Mouse (Mus musculus) T-cell, adult 2 months (primary cell): ENCODE measurements at regions not wholly inside any gene's neighbourhood (a gene's known extent, or its start where the extent isn't known, plus 50 kb on each side); places are given as distances from the start of the nearest gene placed in this dataset.

Experiments
- DNase-seq: peaks from one replicate; pipeline ENCODE4 v3.0.0; 2022; ENCODE audit warnings: low spot score

DNA sequence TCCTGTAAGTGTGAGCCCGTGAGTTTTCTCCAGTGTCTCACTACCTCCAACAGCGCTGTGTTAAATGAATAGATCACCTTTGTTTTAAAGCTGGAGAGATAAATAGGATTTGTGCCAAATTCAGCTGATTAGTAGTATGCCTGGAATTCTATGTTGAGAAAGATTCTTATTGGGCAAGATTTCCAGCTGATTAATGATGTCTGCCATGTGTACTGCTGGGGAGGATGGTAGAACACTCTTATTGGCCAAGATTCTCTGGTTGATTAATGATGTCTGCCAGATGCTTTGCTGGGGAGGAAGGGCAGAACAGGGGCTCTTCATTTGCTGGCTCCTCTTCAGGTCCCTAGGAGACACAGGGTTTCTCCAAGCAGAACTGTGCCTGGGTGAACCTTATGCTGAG, 158.9 kb upstream of the Bmper start:
- no peak for DNase-seq

DNA sequence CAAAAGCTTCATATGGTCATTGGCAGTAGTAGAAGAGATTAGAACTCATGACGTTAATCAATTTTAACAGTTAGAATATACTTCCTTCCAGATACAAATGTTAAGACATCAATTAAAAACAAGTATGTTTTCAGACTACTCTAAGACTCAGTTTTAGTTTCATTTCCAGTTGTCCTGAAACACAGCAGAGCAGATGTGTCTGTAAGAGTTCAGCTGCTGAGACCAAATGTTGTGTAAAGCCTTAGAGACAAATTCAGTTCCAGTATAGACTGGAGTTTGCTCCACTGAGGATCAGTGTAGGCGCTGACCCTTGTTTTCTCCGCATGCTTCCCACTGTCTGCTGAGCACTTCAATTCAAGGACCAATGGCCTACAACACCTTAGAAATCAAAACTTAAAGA, 158.1 kb upstream of the Bmper start:
- DNase-seq: no peak

DNA sequence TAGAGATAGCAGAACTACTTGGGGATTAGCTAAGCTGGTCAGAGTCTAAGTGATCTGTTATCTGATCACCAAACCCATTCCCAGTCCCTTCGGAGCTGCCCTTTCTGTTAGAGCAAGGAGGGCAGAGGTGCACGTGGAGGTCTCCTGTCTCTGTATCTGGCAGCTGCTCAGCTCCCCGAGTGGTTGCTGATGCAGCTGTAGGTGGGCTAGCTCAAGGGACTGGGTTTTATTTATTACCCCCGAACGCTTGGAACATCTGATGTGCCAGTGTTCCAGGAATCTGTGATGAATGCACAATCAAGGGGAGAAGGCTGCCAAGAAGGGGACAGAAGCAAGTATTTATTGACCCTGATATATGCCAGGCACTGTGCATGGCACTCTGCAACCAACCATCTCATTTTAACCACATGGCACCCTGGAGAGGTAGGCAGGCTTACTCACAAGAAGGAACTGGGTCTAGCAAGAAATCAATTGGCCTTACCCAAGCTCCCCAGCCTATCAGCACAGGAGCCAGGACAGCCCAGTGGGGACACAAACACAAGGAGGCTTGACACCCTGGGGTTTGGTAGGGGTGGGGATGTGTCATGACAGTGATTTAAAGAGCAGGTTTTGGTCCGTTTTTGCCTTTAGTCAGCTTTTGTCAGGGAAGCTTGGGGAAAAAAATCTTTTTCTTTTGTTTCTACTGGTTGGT, 154.6 kb upstream of the Bmper start:
- DNase-seq: no peak

DNA sequence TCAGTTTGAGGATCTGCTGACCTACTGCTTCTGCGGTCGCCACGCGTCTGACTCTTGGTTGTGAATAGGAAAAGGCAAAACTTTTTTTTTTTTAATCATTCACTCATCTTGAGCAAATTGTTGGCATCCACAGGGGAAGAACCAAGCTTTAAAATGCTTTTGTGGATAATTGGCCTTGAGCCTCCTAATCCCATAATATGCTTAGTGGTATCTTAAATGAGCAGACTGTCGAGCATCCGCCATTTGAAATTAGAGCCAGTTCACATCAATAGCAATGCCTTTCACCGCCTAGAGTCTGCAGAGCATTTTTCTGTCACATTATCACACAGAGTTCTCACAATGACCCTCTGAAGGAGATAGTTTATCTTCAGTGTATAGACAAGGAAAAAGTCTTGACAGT, 153.7 kb upstream of the Bmper start:
- no peak for DNase-seq

DNA sequence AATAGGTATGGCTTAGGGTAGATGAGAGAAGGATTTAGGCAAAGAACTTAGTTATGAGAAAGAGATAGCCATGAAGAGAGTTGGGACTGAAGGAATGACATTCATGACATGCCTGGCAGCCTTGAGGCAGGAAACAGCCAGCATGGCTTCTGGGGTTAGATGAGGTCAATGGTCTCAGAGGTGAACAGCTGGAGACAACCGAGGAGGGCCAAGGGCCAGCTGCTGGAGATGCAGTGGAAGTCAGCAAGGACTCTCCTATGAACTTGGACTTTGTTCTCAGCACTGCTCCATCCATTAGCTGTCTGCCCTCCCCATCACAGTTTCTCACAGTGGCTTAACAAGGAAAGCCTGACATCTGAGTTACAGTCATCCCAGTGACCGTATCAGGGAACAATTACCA, 151.9 kb upstream of the Bmper start:
- DNase-seq: no peak

DNA sequence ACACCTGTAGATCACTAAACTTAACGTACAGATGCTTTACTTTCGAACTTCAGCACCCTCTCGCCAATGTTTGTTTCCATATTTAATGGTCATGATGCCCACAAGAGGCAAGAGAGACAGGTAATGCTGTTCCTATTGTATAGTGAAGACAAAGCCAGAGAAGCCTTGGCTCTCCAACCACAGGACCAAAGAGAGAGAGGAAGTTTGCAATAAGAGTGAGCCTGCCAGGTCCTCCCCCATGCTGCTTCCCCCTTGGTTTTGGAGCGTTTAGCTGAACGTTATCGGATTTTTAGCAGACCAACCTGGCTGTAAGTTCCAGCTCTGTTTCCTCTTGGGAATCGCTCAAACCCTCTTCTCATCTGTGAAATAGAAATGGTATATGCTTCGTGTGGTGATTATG, 150.1 kb upstream of the Bmper start:
- DNase-seq: no peak

DNA sequence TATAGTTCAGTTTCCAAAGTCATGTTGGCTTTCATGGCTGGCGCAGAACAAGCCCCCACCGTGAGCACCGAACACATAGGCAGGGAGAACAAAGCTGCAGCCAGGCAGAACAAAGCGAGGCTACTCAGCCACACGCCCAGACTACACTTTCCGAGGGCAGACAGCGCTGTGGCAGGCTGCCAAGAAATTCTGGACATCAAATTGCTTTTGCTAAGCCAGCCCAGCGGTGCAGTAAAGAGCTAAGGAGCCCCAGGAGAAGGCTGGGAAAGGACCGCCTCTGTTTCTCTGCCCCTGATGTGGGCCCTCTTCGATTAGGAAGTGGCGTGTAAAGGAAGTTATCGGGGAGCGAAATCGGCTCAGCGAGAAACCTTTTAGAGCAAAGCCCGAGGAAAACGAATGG, 139.3 kb upstream of the Bmper start:
- DNase-seq: no peak

DNA sequence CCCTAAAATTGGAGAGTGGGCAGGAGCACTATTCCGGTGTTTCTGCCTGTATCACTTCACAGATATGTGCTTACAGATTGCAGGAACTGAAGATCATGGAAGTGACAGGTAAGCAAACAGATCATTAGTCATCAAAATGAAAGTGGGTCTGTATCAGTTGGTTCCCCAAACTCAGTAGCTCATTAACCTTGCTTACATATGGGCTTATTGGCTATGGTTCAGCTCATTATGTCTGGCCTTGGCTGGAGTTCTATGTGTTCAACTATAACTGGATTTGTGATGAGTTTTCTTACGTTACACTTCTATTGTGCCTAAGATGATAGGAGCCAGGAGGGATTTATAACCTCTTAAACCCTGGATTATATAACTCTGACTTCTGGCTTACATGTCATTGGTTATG, 133.5 kb upstream of the Bmper start:
- DNase-seq: no peak

DNA sequence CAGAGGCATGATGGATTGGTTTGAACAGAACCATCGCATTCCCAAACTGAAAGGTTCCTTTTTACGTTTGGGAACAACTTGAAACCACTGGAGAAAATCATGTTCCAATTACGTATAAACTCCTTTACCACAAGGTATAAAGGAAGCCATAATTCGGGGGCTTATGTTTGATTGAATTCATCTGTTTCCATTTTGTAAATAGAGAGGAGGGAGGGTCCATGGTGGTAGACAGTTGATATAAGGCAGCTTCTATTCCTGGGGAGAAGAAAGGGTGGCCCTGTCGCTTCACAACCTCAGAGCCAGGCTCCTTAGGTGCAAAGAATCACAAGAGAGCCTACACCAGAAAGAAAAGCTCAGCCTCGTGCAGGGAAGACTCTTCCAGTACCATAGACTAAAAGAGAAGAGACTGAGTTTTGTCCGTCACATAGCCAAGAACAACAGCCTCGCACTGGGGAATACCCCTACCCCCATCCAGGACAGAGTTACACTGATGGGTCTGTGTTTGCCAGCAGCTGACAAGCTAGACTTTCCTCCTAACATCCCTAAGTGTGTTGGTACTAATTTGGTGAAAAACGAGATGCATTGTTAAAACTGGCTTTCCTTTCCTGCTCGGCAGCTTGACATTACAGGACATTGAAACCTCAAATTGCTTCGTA, 125.6 kb upstream of the Bmper start:
- DNase-seq: no peak

DNA sequence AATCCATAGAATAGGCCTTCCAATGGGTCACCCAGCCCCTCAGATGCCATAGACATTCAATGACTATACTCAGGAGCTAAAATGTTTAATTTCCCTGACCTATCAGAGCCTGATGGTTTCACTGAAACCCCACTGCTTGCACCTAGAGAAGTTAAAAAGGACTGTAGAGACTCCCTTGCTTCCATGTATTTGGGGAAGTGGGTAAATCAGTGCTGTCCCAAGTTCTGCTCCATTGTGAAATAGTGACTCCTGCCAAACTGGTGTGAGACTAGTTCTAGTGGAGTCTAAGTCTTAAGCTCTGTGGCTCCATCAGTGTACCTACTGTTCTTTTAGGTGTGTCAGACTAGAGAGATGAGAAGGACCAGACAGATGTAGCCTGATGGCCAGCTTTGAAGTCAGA, 121.3 kb upstream of the Bmper start:
- no peak for DNase-seq

DNA sequence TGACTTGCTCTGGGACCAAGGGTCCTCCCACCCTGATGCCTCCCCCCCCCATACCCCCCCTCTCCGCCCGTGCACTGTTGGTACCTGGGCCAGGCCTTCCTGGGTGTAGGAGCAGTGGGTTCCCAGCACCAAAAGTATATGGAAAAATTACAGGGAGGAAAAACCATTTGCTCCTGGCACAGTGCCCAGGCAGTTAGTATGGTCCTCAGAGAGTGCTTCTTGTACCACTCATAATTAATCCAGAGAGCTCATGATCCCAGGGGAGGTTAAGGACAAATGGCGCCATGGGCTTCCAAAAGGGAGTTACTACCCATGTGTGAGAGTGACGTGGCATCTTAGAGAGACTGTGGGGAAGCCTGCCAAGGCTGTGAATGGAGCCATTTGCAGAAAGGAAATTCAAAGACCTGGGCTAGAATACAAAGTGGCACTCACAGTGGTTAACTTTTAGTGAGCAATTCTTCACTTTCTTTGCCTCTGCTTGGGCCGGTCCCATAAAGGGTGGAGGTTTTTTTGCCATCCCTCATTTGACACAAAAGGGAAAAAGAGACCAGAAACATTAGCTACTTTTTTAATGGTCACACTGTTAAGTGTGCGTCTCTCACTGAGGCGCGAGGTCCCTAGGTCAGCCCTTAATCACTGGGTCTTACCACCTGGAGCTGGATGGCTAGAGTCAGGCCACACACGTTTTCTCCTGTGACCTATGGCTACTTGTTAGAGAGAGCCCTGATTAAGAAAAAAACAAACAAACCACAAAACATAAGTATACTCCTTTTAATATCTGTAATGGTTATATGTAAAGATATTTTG, 120.7 kb upstream of the Bmper start:
- no peak for DNase-seq

DNA sequence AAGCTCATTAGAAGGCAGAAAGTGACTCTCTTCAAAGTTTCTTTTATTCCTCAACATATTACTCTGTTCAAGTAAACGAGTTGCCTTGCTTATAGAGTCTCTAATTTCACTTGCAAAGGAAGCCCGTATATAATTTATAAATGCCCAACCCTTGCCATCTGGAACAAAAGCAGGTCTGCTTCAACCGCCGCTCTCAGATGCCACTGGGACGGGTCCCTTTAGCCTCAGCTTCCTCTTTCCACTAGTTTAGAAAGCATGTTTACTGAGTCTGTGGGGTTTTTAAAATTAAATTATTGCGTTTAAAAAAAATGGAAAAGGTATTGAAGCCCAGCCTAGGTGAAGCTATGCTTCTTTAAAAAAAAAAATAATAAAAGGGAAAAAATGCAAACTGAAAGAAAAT, 111.4 kb upstream of the Bmper start:
- no peak for DNase-seq

DNA sequence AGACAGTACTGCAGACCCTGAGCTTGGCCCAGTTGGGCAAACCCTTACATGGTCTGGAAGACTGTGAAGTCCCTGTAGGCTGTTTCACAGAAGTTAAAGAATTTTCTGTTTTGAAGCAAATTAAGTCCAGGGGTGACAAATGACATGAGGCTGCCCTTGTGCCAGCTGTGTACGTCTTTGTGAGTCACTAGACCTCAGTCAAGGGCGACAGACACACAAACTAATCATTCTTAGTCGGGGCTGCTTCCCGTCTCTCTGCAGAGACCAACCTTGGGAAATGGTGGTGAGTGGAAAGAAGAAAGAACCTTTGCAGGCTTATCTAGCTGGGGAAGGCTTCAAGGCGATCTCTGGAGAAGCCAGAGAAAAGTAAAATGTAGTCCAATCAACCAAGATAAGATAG, 107.8 kb upstream of the Bmper start:
- DNase-seq: no peak

DNA sequence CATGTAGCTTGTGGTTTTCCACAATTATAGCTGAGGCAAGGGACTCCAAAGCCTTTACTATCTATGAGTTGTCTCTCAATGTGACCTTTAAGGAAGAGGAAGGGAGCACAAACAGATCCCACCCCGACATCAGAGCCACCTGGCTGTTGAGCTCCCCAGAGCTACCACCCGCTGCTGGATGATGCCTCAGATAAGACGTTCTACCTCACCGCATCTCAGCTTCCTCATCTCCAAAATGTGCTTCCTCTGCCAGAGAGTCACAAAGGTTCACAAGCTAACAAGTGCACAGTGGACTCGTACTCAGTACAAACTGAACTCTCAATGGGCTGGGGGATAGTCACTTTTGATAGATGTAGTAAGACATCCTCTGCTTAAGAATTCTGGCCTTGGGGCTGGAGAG, 107.3 kb upstream of the Bmper start:
- DNase-seq: no peak

DNA sequence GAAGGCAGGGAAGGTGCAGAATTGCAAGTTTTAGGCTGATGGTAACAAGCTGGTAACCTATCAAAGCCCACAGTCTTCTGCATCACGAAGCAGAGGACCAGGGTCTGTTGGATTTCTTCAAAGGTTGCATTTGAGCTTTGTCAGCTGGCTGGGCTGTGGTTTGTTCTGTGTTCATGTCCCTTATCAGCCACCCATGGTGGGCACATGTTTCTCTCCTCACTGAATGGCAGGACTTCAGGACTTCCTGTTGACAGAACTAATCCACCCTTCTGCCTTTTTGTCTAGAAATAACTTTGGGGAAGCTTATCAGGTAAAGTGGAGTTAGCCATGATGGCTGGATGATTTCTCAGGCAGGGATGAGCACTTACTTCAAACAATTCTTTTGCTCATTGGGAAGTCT, 106.6 kb upstream of the Bmper start:
- DNase-seq: no peak

DNA sequence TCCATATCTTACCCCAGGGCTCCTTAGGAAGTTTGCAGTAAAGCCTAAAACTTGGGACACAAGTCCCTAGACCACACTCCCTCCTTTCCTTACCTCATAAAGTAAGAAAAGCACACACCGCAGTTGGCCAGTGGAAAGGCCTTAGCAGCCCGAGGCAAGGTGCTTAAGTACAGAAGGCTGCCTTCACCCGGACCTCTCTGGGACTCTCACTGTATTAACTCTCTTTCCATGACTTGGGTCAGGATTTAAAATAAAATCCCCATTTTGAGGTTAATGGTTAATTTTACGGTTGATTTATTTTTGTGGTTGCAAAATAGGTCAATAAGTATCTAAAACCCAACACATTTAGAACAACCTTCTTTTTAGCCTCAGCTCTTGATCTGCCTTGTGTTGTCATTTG, 103.1 kb upstream of the Bmper start:
- DNase-seq: no peak

DNA sequence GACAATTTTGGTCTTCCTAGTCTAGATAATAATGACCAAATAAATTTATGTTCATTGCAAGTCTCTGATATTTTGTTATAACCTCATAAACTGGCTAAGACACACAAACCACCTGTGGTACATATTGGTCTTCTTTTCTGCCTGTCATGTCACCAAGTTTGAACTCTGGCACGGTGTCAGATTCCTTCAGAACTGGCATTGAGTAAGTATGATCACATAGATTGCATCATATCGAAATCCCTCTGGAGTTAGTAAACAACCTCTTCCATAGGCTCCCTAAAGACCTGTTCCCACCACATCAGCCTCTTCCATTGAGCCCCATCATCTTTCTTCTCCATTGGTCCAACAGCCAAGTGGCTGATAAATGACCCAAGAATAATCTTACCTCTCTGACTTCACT, 102.1 kb upstream of the Bmper start:
- DNase-seq: no peak

DNA sequence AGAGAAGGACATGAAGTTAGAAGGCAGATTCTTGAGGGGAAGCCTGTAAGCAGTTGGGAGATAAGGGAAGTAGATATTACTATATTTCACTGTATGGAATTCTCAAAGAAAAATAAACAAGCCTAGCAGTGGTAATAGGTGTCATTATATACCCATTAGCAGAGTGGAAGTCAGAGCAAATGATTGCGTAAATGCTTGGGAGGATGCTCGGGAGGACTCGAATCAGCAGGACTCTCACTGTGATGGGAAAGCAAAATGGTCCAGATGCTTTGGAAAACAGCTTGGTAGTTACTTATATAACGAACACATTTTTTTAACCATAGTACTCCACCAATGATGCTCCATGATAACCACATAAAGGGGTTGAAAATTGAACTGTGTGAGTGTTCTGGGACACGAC, 100.4 kb upstream of the Bmper start:
- no peak for DNase-seq

DNA sequence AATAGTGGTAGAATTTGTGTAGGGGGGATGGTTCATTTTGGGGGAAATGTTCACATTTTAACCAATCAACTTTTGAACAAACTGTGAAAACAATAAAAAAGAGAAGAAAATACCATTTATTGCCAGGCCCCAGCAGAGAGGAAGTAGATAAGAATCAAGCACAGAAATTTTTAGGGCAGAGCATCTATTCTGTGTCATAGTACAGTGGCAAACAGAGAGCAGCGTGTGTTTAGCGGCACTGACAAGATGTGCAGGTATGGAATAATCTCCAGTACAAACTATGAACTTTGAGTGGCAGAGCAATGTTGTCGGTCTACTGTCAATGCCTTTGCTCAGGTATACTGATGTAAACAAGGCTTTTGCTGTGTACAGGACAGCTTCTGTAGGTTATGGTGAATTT, 99.4 kb upstream of the Bmper start:
- no peak for DNase-seq

DNA sequence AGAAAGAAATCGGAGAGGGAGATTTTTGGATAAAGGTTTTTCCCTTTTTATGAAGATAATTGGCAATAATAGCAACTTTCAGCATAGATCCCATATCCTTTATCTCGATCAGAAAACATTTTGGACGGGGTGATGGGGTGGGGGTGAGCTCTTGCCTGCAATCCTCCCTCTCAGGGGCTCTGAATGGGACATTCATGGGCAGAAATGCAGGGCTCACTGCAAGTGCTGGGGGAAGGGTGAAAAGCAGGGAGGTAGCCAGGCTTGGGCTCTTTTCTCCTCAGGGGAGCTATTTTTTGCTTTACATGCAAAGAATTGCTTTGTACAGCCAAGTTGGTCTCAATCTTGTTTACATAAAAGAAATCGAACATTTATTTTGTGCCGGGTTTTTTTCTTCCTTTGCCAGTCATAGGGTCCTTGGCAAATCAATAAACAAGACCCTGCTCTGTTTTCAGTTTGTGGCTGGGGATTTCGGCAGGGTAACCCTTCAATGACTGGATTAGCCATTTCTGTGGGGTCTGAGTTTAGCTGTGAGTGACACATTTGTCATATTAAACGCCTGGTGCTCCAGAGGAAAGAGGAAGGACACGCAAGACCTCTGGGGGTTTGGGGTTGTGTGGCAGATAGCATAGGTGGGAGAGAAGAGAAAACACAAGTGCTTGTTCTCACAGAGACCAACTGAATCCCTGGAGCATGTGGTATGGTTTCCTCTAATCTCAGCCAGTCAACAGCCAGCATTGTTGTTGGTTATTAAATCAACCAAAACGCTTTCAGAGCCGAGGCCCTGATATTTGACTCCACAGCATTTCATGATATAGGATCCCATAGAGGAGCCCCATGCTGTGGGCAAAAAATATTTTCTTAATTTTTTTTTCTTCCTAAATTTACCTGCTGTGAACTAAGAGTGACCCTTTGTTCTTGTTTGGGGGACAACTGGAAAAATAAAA, 96.8 kb upstream of the Bmper start:
- no peak for DNase-seq

DNA sequence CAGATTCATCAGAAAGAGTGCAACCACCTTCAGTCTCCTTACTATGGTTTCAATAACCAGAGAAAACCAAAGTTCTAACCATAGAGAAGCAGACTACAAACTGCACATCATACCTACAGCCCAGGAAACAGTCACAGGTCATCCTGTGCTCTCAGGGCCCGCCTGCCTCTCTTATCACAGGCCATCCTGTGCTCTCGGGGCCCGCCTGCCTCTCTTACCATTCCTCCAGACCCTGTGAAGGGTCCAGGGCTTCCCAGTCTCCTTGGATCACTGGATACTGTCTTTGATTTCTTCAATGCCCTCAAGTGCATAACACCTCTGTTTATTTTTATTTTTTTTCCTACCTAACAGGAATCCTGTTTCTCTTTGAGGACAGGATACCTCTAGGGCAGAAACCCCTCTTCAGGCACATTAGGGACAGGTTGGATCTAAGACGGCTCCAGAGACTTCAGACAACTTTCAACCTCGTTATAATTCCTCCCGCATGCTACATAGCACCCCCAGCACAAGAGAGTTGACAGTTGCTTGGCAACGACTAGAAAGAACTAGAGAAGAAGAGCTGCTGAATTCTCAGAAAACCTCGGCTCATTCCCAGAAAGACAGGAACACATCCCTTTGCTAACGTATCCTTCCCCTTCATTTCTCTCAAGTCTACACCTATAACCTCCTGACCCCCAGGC, 95.4 kb upstream of the Bmper start:
- no peak for DNase-seq

DNA sequence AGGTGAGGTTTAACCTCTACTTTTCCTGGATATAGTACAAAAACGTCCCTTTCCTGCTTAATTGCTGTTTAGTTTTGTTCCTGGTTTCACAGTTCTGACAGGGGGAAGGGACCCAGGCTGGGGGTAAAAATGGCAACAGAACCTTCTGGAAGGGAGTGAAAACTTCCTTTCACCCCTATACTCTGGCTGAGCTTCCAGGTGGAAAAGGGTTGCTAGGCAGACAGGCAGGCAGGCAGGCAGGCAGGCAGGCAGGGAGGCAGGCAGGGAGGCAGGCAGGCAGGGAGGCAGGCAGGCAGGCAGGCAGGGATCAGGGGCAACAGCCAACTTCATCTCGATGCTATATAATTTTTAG, 94.9 kb upstream of the Bmper start:
- DNase-seq: no peak
